Mouse (Mus musculus) cerebellum, adult (tissue): ENCODE data around the gene Elovl5.
"Not testable (repeated sequence)": the region's sequence is repeated elsewhere in the genome, so short reads cannot be mapped to it uniquely, and the experiment has no call there.

Experiments
- ATAC-seq: cut with Nextera tagmentation; 2 replicates; pipeline ENCODE4 v1.9.2; 2017; ENCODE audit warnings: mild to moderate bottlenecking, moderate library complexity, mixed read lengths; ENCODE audit not compliant: insufficient number of reproducible peaks, low FRiP score, low TSS enrichment

Gene Elovl5

GRCm38 (mm10) chr9:77991650-77992049 lies 74.5 kb downstream of the Elovl5 start:
- ATAC-seq: no peak

- no peak for ATAC-seq
Measured at GRCm38 (mm10) chr9:77992276-77992675, 75.1 kb downstream of the Elovl5 start.

GRCm38 (mm10) chr9:77993101-77993500 lies 75.9 kb downstream of the Elovl5 start:
- no peak for ATAC-seq

GRCm38 (mm10) chr9:77993538-77994255 lies 76.5 kb downstream of the Elovl5 start:
- not testable (repeated sequence) for ATAC-seq

- ATAC-seq: no peak
Measured at GRCm38 (mm10) chr9:77995235-77995634, 78.1 kb downstream of the Elovl5 start.

- ATAC-seq: no peak
Measured at GRCm38 (mm10) chr9:78000586-78001500, 83.7 kb downstream of the Elovl5 start.

- no peak for ATAC-seq
Measured at GRCm38 (mm10) chr9:78003278-78003677, 86.1 kb downstream of the Elovl5 start.

GRCm38 (mm10) chr9:78005481-78005880 lies 88.3 kb downstream of the Elovl5 start:
- no peak for ATAC-seq

GRCm38 (mm10) chr9:78006209-78007001 lies 89.2 kb downstream of the Elovl5 start:
- ATAC-seq: peak; percentile 66

- no peak for ATAC-seq
Measured at GRCm38 (mm10) chr9:78009382-78009781, 92.2 kb downstream of the Elovl5 start.

GRCm38 (mm10) chr9:78010187-78010586 lies 93.0 kb downstream of the Elovl5 start:
- ATAC-seq: no peak

- ATAC-seq: no peak
Measured at GRCm38 (mm10) chr9:78010707-78011106, 93.5 kb downstream of the Elovl5 start.

GRCm38 (mm10) chr9:78012066-78012465 lies 94.9 kb downstream of the Elovl5 start:
- ATAC-seq: no peak

- ATAC-seq: no peak
Measured at GRCm38 (mm10) chr9:78012681-78013080, 95.5 kb downstream of the Elovl5 start.

- ATAC-seq: no peak
Measured at GRCm38 (mm10) chr9:78013813-78014212, 96.6 kb downstream of the Elovl5 start.

- ATAC-seq: no peak
Measured at GRCm38 (mm10) chr9:78015816-78016215, 98.7 kb downstream of the Elovl5 start.

- no peak for ATAC-seq
Measured at GRCm38 (mm10) chr9:78016288-78016687, 99.1 kb downstream of the Elovl5 start.

GRCm38 (mm10) chr9:78021256-78021655 lies 104.1 kb downstream of the Elovl5 start:
- no peak for ATAC-seq

GRCm38 (mm10) chr9:78022187-78022945 lies 105.2 kb downstream of the Elovl5 start:
- peak; percentile 45; the same call in 1 of the 2 replicates for ATAC-seq

GRCm38 (mm10) chr9:78024823-78025222 lies 107.7 kb downstream of the Elovl5 start:
- no peak for ATAC-seq
